Mouse (Mus musculus) intestine, embryonic 16.5 days (tissue): Measurements from ENCODE around the gene Radil. TPM values are rescaled to one million over a fixed set of nuclear protein-coding genes. Genes with fewer than 3 reads are reported as not detected.

Source experiments
- ATAC-seq: fragments of 200-750 bp; cut with Nextera tagmentation; 2 replicates; pipeline ENCODE4 v1.8.0; 2017; ENCODE audit warnings: moderate TSS enrichment, moderate library complexity
- H3K27ac ChIP-seq: fragments of 300-500 bp; sonication (generic); 2 replicates; pipeline ENCODE4 v1.5.1; 2014; ENCODE audit warnings: mild to moderate bottlenecking, low read length
- H3K27me3 ChIP-seq: fragments of 300-500 bp; sonication (generic); replicated peaks from 2 replicates; pipeline ENCODE4 v1.6.1; 2014; ENCODE audit warnings: low read length, control low read depth, mixed read lengths; ENCODE audit not compliant: control insufficient read depth, insufficient read depth
- H3K36me3 ChIP-seq: fragments of 300-500 bp; sonication (generic); 2 replicates; pipeline ENCODE4 v1.6.1; 2014; ENCODE audit warnings: low read length, control low read depth; ENCODE audit not compliant: control insufficient read depth, insufficient read depth
- H3K4me1 ChIP-seq: fragments of 300-500 bp; sonication (generic); 2 replicates; pipeline ENCODE4 v1.6.1; 2014; ENCODE audit warnings: low read length, control low read depth, mixed read lengths; ENCODE audit not compliant: control insufficient read depth, insufficient read depth
- H3K4me2 ChIP-seq: fragments of 300-500 bp; sonication (generic); 2 replicates; pipeline ENCODE4 v1.6.1; 2014; ENCODE audit warnings: low read depth, low read length, control low read depth
- H3K4me3 ChIP-seq: fragments of 300-500 bp; sonication (generic); 2 replicates; pipeline ENCODE4 v1.5.1; 2014; ENCODE audit warnings: mild to moderate bottlenecking, low read length
- H3K9ac ChIP-seq: fragments of 300-500 bp; sonication (generic); 2 replicates; pipeline ENCODE4 v1.6.1; 2014; ENCODE audit warnings: low read depth, low read length
- H3K9me3 ChIP-seq: fragments of 300-500 bp; sonication (generic); 2 replicates; pipeline ENCODE4 v1.6.1; 2016; ENCODE audit warnings: low read length, control low read depth; ENCODE audit not compliant: control insufficient read depth
- WGBS: fragments of 180-500 bp; shearing (Covaris S2); extraction: QIAGEN DNeasy Blood & Tissue Kit; methylation state at CpG from one replicate; pipeline ENCODE4 v1.1.7; 2014; 5-methylcytosine and 5-hydroxymethylcytosine counted together
- polyA plus RNA-seq: library from polyadenylated mRNA; unstranded; fragments of >200 nt; fragmentation: Nextera tagmentation; extraction: Ambion mirVana; gene quantifications from 2 replicates; pipeline ENCODE4 v1.2.1, GENCODE M21; 2015

The Radil gene
- polyA plus RNA-seq = 1.6 and 2.2 TPM in 2 replicates

GRCm38 (mm10) chr5:142550706-142551652 is at the start of gene Radil:
Gene Radil (minus strand): TSS chr5:142551098.
- Histone ChIP-seq H3K27me3 (peaks cover 4% of the 10 kb centered on the region), H3K4me2 (peak within 1 kb of the TSS; percentile 100), H3K9ac (peak within 1 kb of the TSS; percentile 74), H3K27ac (no peak within 1 kb of the TSS), H3K9me3 (no peaks in the 10 kb centered on the region), H3K4me3 (peak within 1 kb of the TSS; percentile 68), H3K36me3 (no peaks in the 10 kb centered on the region), H3K4me1 (peaks cover 7% of the 10 kb centered on the region; the same call in 1 of the 2 replicates)
- 2% methylated on average over 77 of the region's 80 CpGs for WGBS
- ATAC-seq = peak; percentile 95

- 58% methylated on average over 6 of the region's 6 CpGs for WGBS
- peak; percentile 70 for ATAC-seq
Observed at GRCm38 (mm10) chr5:142597648-142598390, 46.9 kb upstream of the Radil start.

GRCm38 (mm10) chr5:142596723-142597122 is 45.8 kb upstream of the Radil start:
- Histone ChIP-seq H3K27me3 (no peaks in the 10 kb centered on the region), H3K4me2 (no peak overlapping the region), H3K9ac (no peak overlapping the region), H3K9me3 (no peaks in the 10 kb centered on the region), H3K36me3 (no peaks in the 10 kb centered on the region), H3K27ac (no peak overlapping the region), H3K4me1 (0 out of 2 replicates have a peak, but pooled peaks cover 4% of the 10 kb centered on the region), H3K4me3 (no peak overlapping the region)
- 84% methylated on average over 6 of the region's 6 CpGs for WGBS
- ATAC-seq = no peak

More at GRCm38 (mm10) chr5:142597648-142598390, 46.9 kb upstream of the Radil start:
- Histone ChIP-seq H3K4me1 (0 out of 2 replicates have a peak, but pooled peaks cover 4% of the 10 kb centered on the region), H3K36me3 (no peaks in the 10 kb centered on the region), H3K27me3 (no peaks in the 10 kb centered on the region), H3K27ac (no peak overlapping the region), H3K9me3 (no peaks in the 10 kb centered on the region), H3K9ac (no peak overlapping the region), H3K4me3 (no peak overlapping the region), H3K4me2 (no peak overlapping the region)

GRCm38 (mm10) chr5:142595698-142596097 is 44.8 kb upstream of the Radil start:
- no peak overlapping the region for H3K27ac ChIP-seq
- 0 out of 2 replicates have a peak, but pooled peaks cover 4% of the 10 kb centered on the region for H3K4me1 ChIP-seq
- H3K4me3 ChIP-seq = no peak overlapping the region
- ATAC-seq = no peak
- H3K27me3 ChIP-seq = no peaks in the 10 kb centered on the region
- H3K9me3 ChIP-seq = no peaks in the 10 kb centered on the region
- H3K9ac ChIP-seq = no peak overlapping the region
- no peaks in the 10 kb centered on the region for H3K36me3 ChIP-seq
- no peak overlapping the region for H3K4me2 ChIP-seq
- 64% methylated on average over 3 of the region's 3 CpGs for whole genome bisulfite sequencing

GRCm38 (mm10) chr5:142590953-142591616 is 40.2 kb upstream of the Radil start:
- Histone ChIP-seq H3K4me1 (no peaks in the 10 kb centered on the region; the same call in 1 of the 2 replicates), H3K36me3 (no peaks in the 10 kb centered on the region), H3K27me3 (no peaks in the 10 kb centered on the region), H3K9ac (no peak overlapping the region), H3K4me2 (no peak overlapping the region), H3K4me3 (no peak overlapping the region), H3K27ac (no peak overlapping the region), H3K9me3 (no peaks in the 10 kb centered on the region)
- WGBS = 74% methylated on average over 6 of the region's 6 CpGs
- ATAC-seq = no peak

- H3K27me3 ChIP-seq = no peaks in the 10 kb centered on the region; the same call in 1 of the 2 replicates
- no peaks in the 10 kb centered on the region for H3K36me3 ChIP-seq
- 60% methylated on average over 14 of the region's 14 CpGs for WGBS
- no peak overlapping the region for H3K4me2 ChIP-seq
- no peak for ATAC-seq
- no peak overlapping the region for H3K9ac ChIP-seq
- no peak overlapping the region for H3K4me3 ChIP-seq
- no peaks in the 10 kb centered on the region for H3K4me1 ChIP-seq
- H3K9me3 ChIP-seq = no peaks in the 10 kb centered on the region
- no peak overlapping the region for H3K27ac ChIP-seq
Observed at GRCm38 (mm10) chr5:142583616-142584126, 32.8 kb upstream of the Radil start.

GRCm38 (mm10) chr5:142581517-142581916 is 30.6 kb upstream of the Radil start:
- Histone ChIP-seq H3K9ac (no peak overlapping the region), H3K27ac (no peak overlapping the region), H3K27me3 (no peaks in the 10 kb centered on the region; the same call in 1 of the 2 replicates), H3K36me3 (no peaks in the 10 kb centered on the region), H3K4me2 (no peak overlapping the region), H3K9me3 (no peaks in the 10 kb centered on the region; the same call in 1 of the 2 replicates), H3K4me3 (no peak overlapping the region), H3K4me1 (no peaks in the 10 kb centered on the region)
- WGBS = 10% methylated on average over 5 of the region's 5 CpGs
- no peak for ATAC-seq

GRCm38 (mm10) chr5:142578192-142578591 is 27.3 kb upstream of the Radil start:
- no peaks in the 10 kb centered on the region; the same call in 1 of the 2 replicates for H3K9me3 ChIP-seq
- H3K9ac ChIP-seq = no peak overlapping the region
- H3K27ac ChIP-seq = no peak overlapping the region
- no peak overlapping the region for H3K4me3 ChIP-seq
- H3K4me1 ChIP-seq = no peaks in the 10 kb centered on the region
- H3K27me3 ChIP-seq = no peaks in the 10 kb centered on the region; the same call in 1 of the 2 replicates
- WGBS = 87% methylated on average over 10 of the region's 10 CpGs
- no peaks in the 10 kb centered on the region for H3K36me3 ChIP-seq
- no peak overlapping the region for H3K4me2 ChIP-seq
- no peak for ATAC-seq
